Mouse (Mus musculus) hindbrain, embryonic 10.5 days (tissue): ENCODE measurements at regions not wholly inside any gene's neighbourhood (a gene's known extent, or its start where the extent isn't known, plus 50 kb on each side); places are given as distances from the start of the nearest gene placed in this dataset.

Source experiments
- DNase-seq: peaks from one replicate; pipeline ENCODE4 v3.0.0-alpha.2; 2017; ENCODE audit warnings: low spot score
- H3K27ac ChIP-seq: fragments of 300-500 bp; sonication (generic); 2 replicates; pipeline ENCODE4 v1.5.1; 2016; ENCODE audit warnings: mild to moderate bottlenecking, moderate library complexity
- H3K27me3 ChIP-seq: fragments of 300-500 bp; sonication (generic); 2 replicates; pipeline ENCODE4 v1.6.1; 2016; ENCODE audit warnings: mild to moderate bottlenecking; ENCODE audit not compliant: poor library complexity, insufficient read depth, severe bottlenecking
- H3K36me3 ChIP-seq: fragments of 300-500 bp; sonication (generic); 2 replicates; pipeline ENCODE4 v1.6.1; 2016; ENCODE audit warnings: mild to moderate bottlenecking, moderate library complexity
- H3K4me1 ChIP-seq: fragments of 300-500 bp; sonication (generic); replicated peaks from 2 replicates; pipeline ENCODE4 v1.6.1; 2016; ENCODE audit warnings: mild to moderate bottlenecking
- H3K4me3 ChIP-seq: fragments of 300-500 bp; sonication (generic); 2 replicates; pipeline ENCODE4 v1.5.1; 2016; ENCODE audit warnings: mild to moderate bottlenecking, moderate library complexity
- H3K9me3 ChIP-seq: fragments of 300-500 bp; sonication (generic); 2 replicates; pipeline ENCODE4 v1.6.1; 2016; ENCODE audit warnings: mild to moderate bottlenecking, moderate library complexity
- WGBS: fragments of 180-500 bp; shearing (Covaris S2); methylation state at CpG from one replicate; pipeline ENCODE4 v1.1.7; 2016; 5-methylcytosine and 5-hydroxymethylcytosine counted together

DNA sequence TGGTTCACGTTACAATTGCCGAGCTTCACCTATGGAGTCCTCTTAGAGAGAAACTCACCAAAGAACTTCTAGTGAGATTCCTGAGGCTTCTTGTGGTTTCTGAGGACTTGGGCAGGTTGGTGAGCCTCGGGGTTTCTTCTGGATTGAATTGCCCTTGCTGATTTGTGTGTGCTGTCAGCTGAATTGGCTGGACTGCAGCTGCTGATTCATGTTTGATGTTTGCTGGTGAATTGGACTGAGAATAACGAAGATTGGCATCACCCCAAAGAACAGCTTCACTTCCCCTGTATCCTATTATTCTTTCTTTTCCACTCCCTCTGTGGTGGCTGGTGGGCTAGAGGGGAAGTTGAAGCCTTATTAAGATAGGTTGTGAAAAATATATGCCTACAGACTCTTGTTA, 158.4 kb downstream of the Syk start:
- no peak overlapping the region for H3K27ac ChIP-seq
- WGBS = 81% methylated on average over 4 of the region's 4 CpGs
- H3K4me3 ChIP-seq = no peak overlapping the region
- H3K36me3 ChIP-seq = no peaks in the 10 kb centered on the region
- DNase-seq = no peak
- H3K4me1 ChIP-seq = peaks cover 6% of the 10 kb centered on the region; the same call in 1 of the 2 replicates
- no peaks in the 10 kb centered on the region for H3K9me3 ChIP-seq
- no peaks in the 10 kb centered on the region for H3K27me3 ChIP-seq

DNA sequence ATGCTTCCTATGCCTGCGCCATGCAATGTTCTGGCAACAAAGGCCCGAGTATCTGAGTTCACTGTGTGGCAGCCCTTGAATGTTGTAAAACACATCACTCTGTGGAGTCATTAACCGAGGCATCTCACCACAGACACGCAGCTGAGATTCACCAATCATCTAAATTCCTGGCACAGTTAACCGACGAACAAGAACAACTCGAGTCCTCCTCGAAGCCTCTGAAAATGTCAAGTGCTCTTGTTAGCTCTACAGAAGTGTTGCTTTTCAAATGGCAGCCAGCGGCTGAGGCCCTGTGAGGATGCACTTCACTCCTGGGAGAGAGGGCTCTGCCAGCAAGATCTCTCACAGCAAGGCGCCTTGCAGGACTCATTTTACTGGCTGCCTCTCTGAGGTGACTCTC, 173.0 kb downstream of the Syk start:
- no peaks in the 10 kb centered on the region for H3K9me3 ChIP-seq
- WGBS = 74% methylated on average over 10 of the region's 10 CpGs
- no peak for DNase-seq
- H3K4me1 ChIP-seq = peaks cover 13% of the 10 kb centered on the region
- H3K27ac ChIP-seq = no peak overlapping the region
- H3K4me3 ChIP-seq = no peak overlapping the region
- H3K36me3 ChIP-seq = no peaks in the 10 kb centered on the region
- H3K27me3 ChIP-seq = peaks cover 4% of the 10 kb centered on the region; the same call in 1 of the 2 replicates

DNA sequence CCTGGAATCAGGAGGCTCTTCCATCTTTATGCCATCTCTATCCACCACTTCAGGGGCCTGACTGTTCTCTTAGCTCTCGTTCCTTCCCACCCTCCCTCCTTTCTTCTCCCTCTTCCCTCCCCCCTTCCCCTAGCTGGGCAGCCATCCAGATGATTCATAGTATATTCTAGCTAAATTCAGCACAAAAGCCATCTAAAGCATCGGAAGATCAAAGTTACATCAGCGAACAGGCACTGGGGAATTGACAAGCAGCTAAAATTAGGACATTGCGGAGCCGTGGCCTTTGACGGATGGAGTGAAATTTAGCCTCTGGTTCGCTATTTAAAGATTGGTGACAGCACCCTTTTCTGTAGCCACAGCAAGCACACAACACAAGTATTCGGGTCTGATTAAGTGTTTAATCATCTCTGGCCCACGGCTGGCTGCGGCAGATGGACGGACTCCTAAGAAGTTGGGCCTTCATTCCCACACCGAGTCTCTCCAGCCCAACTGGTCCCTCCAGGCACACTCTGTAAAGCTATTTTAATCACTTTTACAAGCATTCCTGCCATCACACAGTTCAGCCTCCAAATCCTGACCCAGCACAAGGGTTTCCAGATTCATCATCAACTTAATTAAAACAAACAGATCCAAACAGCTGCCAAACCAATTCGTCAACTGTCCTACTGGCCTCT, 163.8 kb downstream of the Auh start:
- H3K27me3 ChIP-seq = no peaks in the 10 kb centered on the region
- DNase-seq = peak; percentile 7
- no peak overlapping the region for H3K27ac ChIP-seq
- 58% methylated on average over 13 of the region's 13 CpGs for WGBS
- no peaks in the 10 kb centered on the region for H3K36me3 ChIP-seq
- no peak overlapping the region for H3K4me3 ChIP-seq
- H3K4me1 ChIP-seq = peaks cover 17% of the 10 kb centered on the region
- H3K9me3 ChIP-seq = no peaks in the 10 kb centered on the region

DNA sequence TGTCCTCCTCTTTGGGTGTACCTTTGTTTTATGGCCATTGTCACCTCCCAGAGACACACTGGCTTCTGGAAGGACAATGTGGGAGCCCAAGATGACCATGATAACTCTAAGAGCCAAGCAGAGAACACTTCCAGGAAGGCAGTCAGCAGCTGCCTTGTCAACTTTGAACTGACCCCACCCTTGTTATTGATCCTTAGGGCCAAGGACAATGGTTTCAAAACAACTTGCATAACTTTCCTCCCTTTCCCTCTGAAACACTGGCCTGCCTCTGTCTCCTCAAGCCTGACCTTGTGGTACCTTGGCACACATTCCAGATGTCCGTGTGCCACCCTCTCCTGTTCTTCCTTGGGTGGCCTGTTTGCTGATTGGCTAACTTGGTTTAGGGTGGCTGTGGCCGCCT, 163.2 kb downstream of the Auh start:
- no peaks in the 10 kb centered on the region for H3K27me3 ChIP-seq

DNA sequence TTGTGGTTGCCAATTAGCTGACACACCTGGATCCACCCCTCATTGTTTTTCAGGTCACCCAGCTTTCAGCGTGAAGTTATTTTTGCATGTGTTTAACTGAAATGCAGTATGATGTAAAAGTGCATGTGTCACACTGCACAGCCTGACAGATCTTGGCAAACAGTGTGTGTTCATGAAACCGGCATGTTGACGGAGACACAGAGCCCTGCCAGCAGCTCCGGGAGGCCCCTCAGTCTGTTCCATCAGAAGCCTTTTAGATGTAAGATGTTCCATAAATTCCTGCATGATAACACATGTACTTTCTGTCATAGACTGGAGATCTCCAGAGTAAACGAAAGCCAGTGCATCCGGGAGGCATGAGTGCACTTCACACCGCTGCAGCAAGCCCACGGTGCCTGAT, 159.5 kb downstream of the Auh start:
- no peak overlapping the region for H3K27ac ChIP-seq
- H3K4me3 ChIP-seq = no peak overlapping the region
- H3K36me3 ChIP-seq = no peaks in the 10 kb centered on the region
- H3K9me3 ChIP-seq = no peaks in the 10 kb centered on the region
- H3K4me1 ChIP-seq = peaks cover 16% of the 10 kb centered on the region
- WGBS = 95% methylated on average over 8 of the region's 8 CpGs
- H3K27me3 ChIP-seq = no peaks in the 10 kb centered on the region
- no peak for DNase-seq

More for the DNA sequence above, 163.2 kb downstream of the Auh start:
- no peak for DNase-seq
- Histone ChIP-seq H3K4me3 (no peak overlapping the region), H3K9me3 (no peaks in the 10 kb centered on the region), H3K27ac (no peak overlapping the region), H3K4me1 (peaks cover 17% of the 10 kb centered on the region), H3K36me3 (no peaks in the 10 kb centered on the region)
- WGBS = 77% methylated on average over 2 of the region's 2 CpGs

DNA sequence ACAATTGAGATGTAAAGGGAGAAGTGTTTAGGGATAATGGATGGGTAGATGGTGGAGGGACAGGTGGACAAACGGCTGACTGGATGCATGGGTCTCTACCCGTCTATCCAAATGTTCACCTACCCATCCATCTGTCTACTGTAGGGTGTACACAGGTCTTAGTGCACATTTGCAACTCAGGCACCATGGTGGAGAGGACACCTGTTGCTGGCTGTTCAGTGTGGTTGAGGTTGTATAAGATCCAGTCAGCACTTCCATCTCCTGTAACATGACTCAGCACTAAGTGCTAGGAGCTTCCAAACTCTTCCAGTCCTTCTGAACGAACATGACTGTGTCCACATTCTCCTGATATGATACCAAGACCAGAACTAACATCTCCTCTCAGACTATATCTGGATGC, 158.0 kb downstream of the Auh start:
- 86% methylated on average over 3 of the region's 3 CpGs for WGBS
- H3K27me3 ChIP-seq = no peaks in the 10 kb centered on the region
- H3K36me3 ChIP-seq = no peaks in the 10 kb centered on the region
- H3K4me1 ChIP-seq = peaks cover under 1% of the 10 kb centered on the region; the same call in 1 of the 2 replicates
- no peak overlapping the region for H3K4me3 ChIP-seq
- no peak overlapping the region for H3K27ac ChIP-seq
- H3K9me3 ChIP-seq = no peaks in the 10 kb centered on the region
- DNase-seq = no peak

DNA sequence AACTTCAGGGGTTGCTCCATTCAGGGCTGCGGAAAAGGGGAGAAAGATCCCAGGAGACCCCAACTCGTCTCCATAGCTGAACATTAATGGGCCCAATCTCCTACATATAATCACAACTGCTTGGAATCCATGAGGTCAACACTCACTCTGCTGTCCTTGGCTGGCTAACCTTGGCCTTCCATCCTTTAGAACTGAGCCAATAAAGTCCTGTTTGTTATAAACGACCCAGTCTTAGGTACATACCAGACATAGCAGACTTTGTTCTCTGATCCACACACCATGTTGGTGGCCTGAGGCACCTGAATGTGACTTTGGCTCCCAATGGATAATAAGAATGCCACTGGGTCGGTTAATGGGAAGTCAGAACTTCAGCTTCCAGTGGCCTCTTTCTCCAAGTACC, 157.4 kb downstream of the Auh start:
- H3K9me3 ChIP-seq = no peaks in the 10 kb centered on the region
- no peak overlapping the region for H3K4me3 ChIP-seq
- H3K27me3 ChIP-seq = no peaks in the 10 kb centered on the region
- no peak for DNase-seq
- no peak overlapping the region for H3K27ac ChIP-seq
- no peaks in the 10 kb centered on the region for H3K4me1 ChIP-seq
- H3K36me3 ChIP-seq = no peaks in the 10 kb centered on the region
- 88% methylated on average over 4 of the region's 4 CpGs for WGBS

DNA sequence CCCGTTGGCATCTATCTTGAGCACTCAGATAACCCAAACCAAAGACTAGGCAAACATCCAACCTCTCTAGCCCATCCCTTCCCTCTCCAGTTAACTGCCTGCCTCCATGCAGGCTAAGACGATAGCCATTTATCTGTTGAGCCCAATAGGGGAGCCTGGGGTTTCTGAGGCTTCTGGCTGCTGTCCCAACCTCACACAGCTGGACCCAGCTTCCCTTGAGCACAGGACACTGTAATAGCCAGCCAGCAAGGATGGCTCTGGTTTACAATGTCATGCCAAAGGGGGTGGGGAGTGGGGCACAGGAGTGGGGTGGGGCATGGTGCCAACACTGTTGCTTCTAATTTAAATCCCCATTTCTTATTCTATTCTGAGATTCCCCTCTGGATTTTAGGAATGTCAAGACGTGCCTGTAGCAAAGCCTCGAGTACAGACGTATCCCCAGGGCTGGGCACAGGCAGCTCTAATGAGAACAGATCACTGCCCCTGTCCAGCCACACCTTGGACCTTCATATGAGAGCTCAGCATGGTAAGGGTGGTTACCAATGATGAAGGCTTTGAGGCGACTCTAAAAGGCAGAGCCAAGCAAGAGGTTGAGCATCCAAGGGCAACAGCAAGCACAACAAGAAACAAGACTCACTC, 152.0 kb downstream of the Auh start:
- DNase-seq = no peak
- Histone ChIP-seq H3K4me1 (no peaks in the 10 kb centered on the region; the same call in 1 of the 2 replicates), H3K9me3 (no peaks in the 10 kb centered on the region), H3K4me3 (no peak overlapping the region), H3K36me3 (no peaks in the 10 kb centered on the region), H3K27ac (no peak overlapping the region), H3K27me3 (no peaks in the 10 kb centered on the region)
- 85% methylated on average over 6 of the region's 6 CpGs for WGBS

DNA sequence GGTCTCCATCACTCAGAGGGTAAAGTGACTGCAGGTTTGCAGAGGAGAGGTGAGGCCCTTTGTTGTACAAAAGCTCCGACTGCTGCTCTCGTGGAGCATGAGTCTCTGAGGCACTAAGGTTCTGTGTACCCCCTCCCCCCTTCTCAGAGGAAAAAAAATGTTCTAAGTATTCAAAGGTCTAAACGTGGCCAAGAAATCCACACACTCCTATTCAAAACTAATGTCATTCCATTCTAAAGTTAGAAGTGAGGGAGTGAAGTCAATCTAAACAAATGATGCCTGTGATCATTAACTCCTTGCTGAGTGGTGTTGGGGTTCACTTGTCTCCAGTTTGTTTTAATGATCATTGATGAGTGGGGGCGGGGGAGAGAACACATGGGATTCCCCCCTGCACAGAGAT, 150.6 kb downstream of the Auh start:
- no peak for DNase-seq
- no peaks in the 10 kb centered on the region for H3K9me3 ChIP-seq
- WGBS = 61% methylated on average over 4 of the region's 4 CpGs
- no peaks in the 10 kb centered on the region for H3K36me3 ChIP-seq
- H3K27ac ChIP-seq = no peak overlapping the region
- no peaks in the 10 kb centered on the region; the same call in 1 of the 2 replicates for H3K4me1 ChIP-seq
- H3K27me3 ChIP-seq = no peaks in the 10 kb centered on the region
- no peak overlapping the region for H3K4me3 ChIP-seq
